Mouse (Mus musculus): Measurements from ENCODE around the gene Alox8. TPM values are rescaled to one million over a fixed set of nuclear protein-coding genes. Genes with fewer than 3 reads are reported as not detected.

Alox8 gene
- 0.29 TPM in 1 of 2 replicates, not detected in the other for polyA plus RNA-seq (2015; fragmentation: Nextera tagmentation; extraction: Ambion mirVana)

- H3K9me3 ChIP-seq (ENCODE audit: control insufficient read depth, low read length), result no peaks in the 10 kb centered on the region
- no peak within 1 kb of the TSS for H3K27ac ChIP-seq (ENCODE audit: low read length)
- no peak for ATAC-seq
- H3K36me3 ChIP-seq (ENCODE audit: control insufficient read depth, insufficient read depth), result no peaks in the 10 kb centered on the region
- peak within 1 kb of the TSS; percentile 49 for H3K4me2 ChIP-seq (ENCODE audit: low read length)
- WGBS, result 22% methylated on average over 6 of the region's 6 CpGs
- peaks cover 17% of the 10 kb centered on the region for H3K27me3 ChIP-seq (replicated peaks; ENCODE audit: control insufficient read depth, insufficient read depth, low read length)
- H3K4me3 ChIP-seq (replicated peaks; ENCODE audit: low read length), result peak within 1 kb of the TSS; percentile 30
- peak within 1 kb of the TSS; percentile 35; the same call in 1 of the 2 replicates for H3K9ac ChIP-seq (replicated peaks; ENCODE audit: low read depth, low read length)
- H3K4me1 ChIP-seq (replicated peaks; ENCODE audit: control insufficient read depth, insufficient read depth, low read length), result peaks cover 6% of the 10 kb centered on the region
These were observed at the start of gene Alox8 for GRCm38 (mm10) chr11:69197743-69198142. Alox8 (minus strand) TSS chr11:69197843.

GRCm38 (mm10) chr11:69245643-69246042 lies 48.0 kb upstream of the Alox8 start:
- Histone ChIP-seq H3K4me1 (replicated peaks; ENCODE audit: control insufficient read depth, insufficient read depth, low read length) (no peaks in the 10 kb centered on the region), H3K36me3 (ENCODE audit: control insufficient read depth, insufficient read depth) (no peaks in the 10 kb centered on the region), H3K9ac (replicated peaks; ENCODE audit: low read depth, low read length) (no peak overlapping the region), H3K27ac (ENCODE audit: low read length) (no peak overlapping the region), H3K4me3 (replicated peaks; ENCODE audit: low read length) (no peak overlapping the region), H3K4me2 (ENCODE audit: low read length) (no peak overlapping the region), H3K27me3 (replicated peaks; ENCODE audit: control insufficient read depth, insufficient read depth, low read length) (no peaks in the 10 kb centered on the region), H3K9me3 (ENCODE audit: control insufficient read depth, low read length) (no peaks in the 10 kb centered on the region)
- no peak for ATAC-seq
- WGBS, result 28% methylated on average over 2 of the region's 2 CpGs

- Histone ChIP-seq H3K9ac (replicated peaks; ENCODE audit: low read depth, low read length) (no peak overlapping the region), H3K27ac (ENCODE audit: low read length) (no peak overlapping the region), H3K36me3 (ENCODE audit: control insufficient read depth, insufficient read depth) (no peaks in the 10 kb centered on the region), H3K4me3 (replicated peaks; ENCODE audit: low read length) (no peak overlapping the region), H3K27me3 (replicated peaks; ENCODE audit: control insufficient read depth, insufficient read depth, low read length) (no peaks in the 10 kb centered on the region), H3K4me1 (replicated peaks; ENCODE audit: control insufficient read depth, insufficient read depth, low read length) (no peaks in the 10 kb centered on the region), H3K9me3 (ENCODE audit: control insufficient read depth, low read length) (no peaks in the 10 kb centered on the region), H3K4me2 (ENCODE audit: low read length) (no peak overlapping the region)
- WGBS, result 15% methylated on average over 2 of the region's 2 CpGs
- ATAC-seq, result no peak
These were observed 47.3 kb upstream of the Alox8 start for GRCm38 (mm10) chr11:69244911-69245310.

GRCm38 (mm10) chr11:69236926-69237260 lies 39.2 kb upstream of the Alox8 start, which contains the start of gene Gucy2e:
Gucy2e (minus strand) TSS chr11:69237036.
- WGBS, result 15% methylated on average over 13 of the region's 13 CpGs
- Histone ChIP-seq H3K4me1 (replicated peaks; ENCODE audit: control insufficient read depth, insufficient read depth, low read length) (peaks cover 15% of the 10 kb centered on the region), H3K9ac (replicated peaks; ENCODE audit: low read depth, low read length) (peak within 1 kb of the TSS; percentile 66), H3K4me2 (ENCODE audit: low read length) (peak within 1 kb of the TSS; percentile 70), H3K4me3 (replicated peaks; ENCODE audit: low read length) (peak within 1 kb of the TSS; percentile 50), H3K36me3 (ENCODE audit: control insufficient read depth, insufficient read depth) (no peaks in the 10 kb centered on the region), H3K9me3 (ENCODE audit: control insufficient read depth, low read length) (no peaks in the 10 kb centered on the region), H3K27ac (ENCODE audit: low read length) (no peak within 1 kb of the TSS), H3K27me3 (replicated peaks; ENCODE audit: control insufficient read depth, insufficient read depth, low read length) (peaks cover 14% of the 10 kb centered on the region)
- no peak for ATAC-seq

GRCm38 (mm10) chr11:69236061-69236925 lies 38.6 kb upstream of the Alox8 start:
- no peaks in the 10 kb centered on the region for H3K36me3 ChIP-seq (ENCODE audit: control insufficient read depth, insufficient read depth)
- H3K27ac ChIP-seq (ENCODE audit: low read length), result no peak overlapping the region
- peak overlapping the region; percentile 50 for H3K4me3 ChIP-seq (replicated peaks; ENCODE audit: low read length)
- peak; percentile 13; the same call in 1 of the 2 replicates for ATAC-seq
- H3K27me3 ChIP-seq (replicated peaks; ENCODE audit: control insufficient read depth, insufficient read depth, low read length), result peaks cover 14% of the 10 kb centered on the region
- peak overlapping the region; percentile 70 for H3K4me2 ChIP-seq (ENCODE audit: low read length)
- H3K9me3 ChIP-seq (ENCODE audit: control insufficient read depth, low read length), result no peaks in the 10 kb centered on the region
- peaks cover 15% of the 10 kb centered on the region for H3K4me1 ChIP-seq (replicated peaks; ENCODE audit: control insufficient read depth, insufficient read depth, low read length)
- peak overlapping the region; percentile 66 for H3K9ac ChIP-seq (replicated peaks; ENCODE audit: low read depth, low read length)
- 2% methylated on average over 51 of the region's 51 CpGs for WGBS

GRCm38 (mm10) chr11:69235285-69236060 lies 37.8 kb upstream of the Alox8 start:
- peaks cover 14% of the 10 kb centered on the region for H3K27me3 ChIP-seq (replicated peaks; ENCODE audit: control insufficient read depth, insufficient read depth, low read length)
- peak overlapping the region; percentile 66 for H3K9ac ChIP-seq (replicated peaks; ENCODE audit: low read depth, low read length)
- peak; percentile 97 for ATAC-seq
- WGBS, result under 1% methylated on average over 33 of the region's 33 CpGs
- peaks cover 15% of the 10 kb centered on the region for H3K4me1 ChIP-seq (replicated peaks; ENCODE audit: control insufficient read depth, insufficient read depth, low read length)
- H3K27ac ChIP-seq (ENCODE audit: low read length), result peak overlapping the region; percentile 73
- peak overlapping the region; percentile 70 for H3K4me2 ChIP-seq (ENCODE audit: low read length)
- no peaks in the 10 kb centered on the region for H3K9me3 ChIP-seq (ENCODE audit: control insufficient read depth, low read length)
- peak overlapping the region; percentile 50 for H3K4me3 ChIP-seq (replicated peaks; ENCODE audit: low read length)
- H3K36me3 ChIP-seq (ENCODE audit: control insufficient read depth, insufficient read depth), result no peaks in the 10 kb centered on the region

- WGBS, result 88% methylated on average over 2 of the region's 2 CpGs
- H3K4me1 ChIP-seq (replicated peaks; ENCODE audit: control insufficient read depth, insufficient read depth, low read length), result peaks cover 15% of the 10 kb centered on the region
- H3K36me3 ChIP-seq (ENCODE audit: control insufficient read depth, insufficient read depth), result no peaks in the 10 kb centered on the region
- no peaks in the 10 kb centered on the region for H3K9me3 ChIP-seq (ENCODE audit: control insufficient read depth, low read length)
- no peak overlapping the region for H3K9ac ChIP-seq (replicated peaks; ENCODE audit: low read depth, low read length)
- H3K4me3 ChIP-seq (replicated peaks; ENCODE audit: low read length), result no peak overlapping the region
- H3K4me2 ChIP-seq (ENCODE audit: low read length), result no peak overlapping the region
- peaks cover 14% of the 10 kb centered on the region for H3K27me3 ChIP-seq (replicated peaks; ENCODE audit: control insufficient read depth, insufficient read depth, low read length)
- no peak for ATAC-seq
- no peak overlapping the region for H3K27ac ChIP-seq (ENCODE audit: low read length)
These were observed 35.5 kb upstream of the Alox8 start for GRCm38 (mm10) chr11:69233141-69233540.

GRCm38 (mm10) chr11:69230420-69230819 lies 32.8 kb upstream of the Alox8 start:
- no peak overlapping the region for H3K9ac ChIP-seq (replicated peaks; ENCODE audit: low read depth, low read length)
- no peak overlapping the region for H3K27ac ChIP-seq (ENCODE audit: low read length)
- 74% methylated on average over 4 of the region's 4 CpGs for WGBS
- H3K4me3 ChIP-seq (replicated peaks; ENCODE audit: low read length), result no peak overlapping the region
- H3K27me3 ChIP-seq (replicated peaks; ENCODE audit: control insufficient read depth, insufficient read depth, low read length), result no peaks in the 10 kb centered on the region
- no peaks in the 10 kb centered on the region for H3K36me3 ChIP-seq (ENCODE audit: control insufficient read depth, insufficient read depth)
- no peak for ATAC-seq
- no peaks in the 10 kb centered on the region for H3K4me1 ChIP-seq (replicated peaks; ENCODE audit: control insufficient read depth, insufficient read depth, low read length)
- no peak overlapping the region for H3K4me2 ChIP-seq (ENCODE audit: low read length)
- H3K9me3 ChIP-seq (ENCODE audit: control insufficient read depth, low read length), result no peaks in the 10 kb centered on the region

GRCm38 (mm10) chr11:69225715-69226114 lies 28.1 kb upstream of the Alox8 start:
- Histone ChIP-seq H3K9ac (replicated peaks; ENCODE audit: low read depth, low read length) (no peak overlapping the region), H3K27ac (ENCODE audit: low read length) (no peak overlapping the region)
- ATAC-seq, result no peak

More at GRCm38 (mm10) chr11:69225715-69226114, 28.1 kb upstream of the Alox8 start:
- Histone ChIP-seq H3K9me3 (ENCODE audit: control insufficient read depth, low read length) (no peaks in the 10 kb centered on the region), H3K27me3 (replicated peaks; ENCODE audit: control insufficient read depth, insufficient read depth, low read length) (no peaks in the 10 kb centered on the region), H3K4me1 (replicated peaks; ENCODE audit: control insufficient read depth, insufficient read depth, low read length) (no peaks in the 10 kb centered on the region), H3K36me3 (ENCODE audit: control insufficient read depth, insufficient read depth) (no peaks in the 10 kb centered on the region), H3K4me2 (ENCODE audit: low read length) (no peak overlapping the region), H3K4me3 (replicated peaks; ENCODE audit: low read length) (no peak overlapping the region)
- 44% methylated on average over 1 of the region's 1 CpGs for WGBS

Data from forebrain, embryonic 16.5 days (tissue).